Mouse (Mus musculus) heart, adult 2 months (tissue): ENCODE measurements around the gene Emp1. TPM values are rescaled to one million over a fixed set of nuclear protein-coding genes. Genes with fewer than 3 reads are reported as not detected.

Experiments
- DNase-seq, 2 experiments: peaks; one replicate each; pipeline ENCODE4 v3.0.0; 2021
- H3K27ac ChIP-seq: fragments of 200-600 bp; 2 replicates; pipeline ENCODE4 v1.8.1; 2022
- H3K27me3 ChIP-seq: fragments of 200-500 bp; 2 replicates; pipeline ENCODE4 v1.6.1; 2012; ENCODE audit warnings: mild to moderate bottlenecking, low read length, inconsistent platforms, mixed read lengths; ENCODE audit not compliant: control insufficient read depth, insufficient read depth
- H3K36me3 ChIP-seq: fragments of 200-500 bp; 2 replicates; pipeline ENCODE4 v1.6.1; 2012; ENCODE audit warnings: low read length, inconsistent platforms; ENCODE audit not compliant: control insufficient read depth, insufficient read depth
- H3K4me1 ChIP-seq: fragments of 200-500 bp; 2 replicates; pipeline ENCODE4 v1.6.1; 2011; ENCODE audit warnings: low read length; ENCODE audit not compliant: control insufficient read depth, insufficient read depth
- H3K4me3 ChIP-seq: fragments of 200-600 bp; 2 replicates; pipeline ENCODE4 v1.8.1; 2022
- H3K79me2 ChIP-seq: fragments of 200-500 bp; replicated peaks from 2 replicates; pipeline ENCODE4 v1.6.1; 2012; ENCODE audit warnings: mild to moderate bottlenecking, inconsistent platforms, low read length, moderate library complexity, mixed read lengths; ENCODE audit not compliant: control insufficient read depth, insufficient read depth
- H3K9ac ChIP-seq: fragments of 200-500 bp; 2 replicates; pipeline ENCODE4 v1.6.1; 2012; ENCODE audit warnings: low read depth, mild to moderate bottlenecking, control low read depth, inconsistent platforms, low read length, mixed read lengths
- CTCF ChIP-seq: fragments of 200-600 bp; IDR thresholded peaks from 2 replicates; pipeline ENCODE4 v1.8.1; 2022; ENCODE audit warnings: antibody characterized with exemption, mild to moderate bottlenecking, moderate library complexity
- EP300 ChIP-seq: fragments of 200-500 bp; IDR thresholded peaks from 2 replicates; pipeline ENCODE4 v1.6.1; 2011; ENCODE audit warnings: low read depth, low read length, control low read depth; ENCODE audit not compliant: insufficient read depth
- POLR2A ChIP-seq: fragments of 200-500 bp; IDR thresholded peaks from 2 replicates; pipeline ENCODE4 v1.6.1; 2011; ENCODE audit warnings: mild to moderate bottlenecking, low read depth, low read length, control low read depth; ENCODE audit not compliant: insufficient read depth
- WGBS: fragments of 180-500 bp; shearing (Covaris S2); methylation state at CpG from one replicate; pipeline ENCODE4 v1.1.7; 2018; 5-methylcytosine and 5-hydroxymethylcytosine counted together
- intact Hi-C: fragments of 180-260 bp; cut with DNase I; formaldehyde crosslinking; loops from one replicate; pipeline ENCODE4 v1.15.1; 2025
- long read RNA-seq: library from polyadenylated mRNA; stranded (forward); transcript quantifications from one replicate; pipeline ENCODE4 v2.0.0, GENCODE M21; 2021
- polyA plus RNA-seq: library from polyadenylated mRNA; depleted of rRNA; stranded (reverse); fragments of >200 nt; gene quantifications from 2 replicates; pipeline ENCODE4 v1.2.3, GENCODE M21; 2012; rRNA removed
- total RNA-seq, 2 experiments: library from RNA; stranded (reverse); gene quantifications; 2 replicates each; pipeline ENCODE4 v1.2.3; 2021

The Emp1 gene
- total RNA-seq (10 to 100 TPM; 33.5 to 49.0 TPM), polyA plus RNA-seq (52.4 and 125 TPM in 2 replicates)
- long read RNA-seq, partial matches to known transcripts, result 7 of 10 reads
- long read RNA-seq, other reads (novel, unspliced or antisense), result 0 of 10 reads

DNA sequence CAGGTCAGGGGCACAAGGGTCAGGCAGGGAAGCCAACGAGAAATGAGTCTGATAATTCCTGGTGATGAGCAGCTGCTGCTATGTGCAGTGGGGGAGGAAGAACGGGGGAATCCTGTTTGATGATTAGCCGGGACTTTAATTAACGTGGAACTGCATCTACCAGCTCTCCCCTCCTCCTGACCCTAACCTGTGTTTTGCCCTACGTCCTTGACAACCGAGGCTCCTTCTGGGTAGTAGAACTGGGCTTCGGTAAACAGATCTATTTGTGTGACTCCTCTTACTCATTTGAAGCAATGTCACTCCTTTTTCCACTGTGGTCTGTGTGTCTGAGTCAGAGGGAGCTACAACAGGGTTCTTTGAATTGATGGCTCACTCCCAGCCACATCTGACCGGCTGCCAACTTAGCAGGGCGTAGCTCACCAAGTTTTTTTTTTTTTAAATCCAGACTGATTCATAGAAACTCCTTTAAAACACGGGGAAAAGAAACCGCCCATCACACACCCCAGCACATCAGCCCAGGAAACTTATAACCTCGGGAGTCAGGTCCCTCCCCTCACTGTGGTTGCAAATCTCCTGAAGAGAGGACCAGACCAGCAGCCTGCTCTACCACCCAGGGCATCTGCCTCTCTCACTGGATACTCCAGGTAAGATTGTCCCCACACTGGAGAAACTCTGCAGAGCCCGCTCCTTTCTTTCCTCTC, at the start of gene Emp1:
TSS of gene Emp1 (plus strand) at position 87 of the 701 bp plus-strand sequence.
- H3K4me1 ChIP-seq, result peaks cover 5% of the 10 kb centered on the region
- peak; percentile 86 to 88 for DNase-seq
- intact Hi-C loops, result loop anchor here (2.0 to 10.0 kb wide), 2 partner anchors 48 to 378 kb away; partner anchors contain the start of gene Apold1

DNA sequence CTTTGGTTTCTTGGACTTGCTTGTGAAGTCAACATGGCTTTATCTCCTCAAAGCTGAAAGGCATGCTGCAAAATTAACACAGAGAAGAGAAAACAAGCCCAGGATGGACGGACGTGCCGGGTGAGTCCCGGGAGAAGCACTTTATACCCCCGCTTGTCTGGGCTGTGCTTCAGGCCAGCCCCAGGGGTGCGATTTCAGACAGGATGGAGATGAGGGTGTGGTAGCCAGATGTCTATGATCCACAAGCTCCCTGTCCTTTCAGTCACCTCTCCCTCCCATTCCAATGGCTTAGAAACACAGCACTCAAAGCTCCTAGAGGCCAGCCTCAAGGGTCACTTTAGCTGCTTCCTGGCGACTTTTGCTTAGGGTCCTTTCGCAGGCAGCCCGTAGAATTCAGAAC, 48.4 kb upstream of the Emp1 start:
- TF ChIP-seq CTCF (no peak), EP300 (no peak), POLR2A (no peak)
- H3K36me3 ChIP-seq, result no peaks in the 10 kb centered on the region
- peak; percentile 49 to 67 for DNase-seq
- peaks cover 5% of the 10 kb centered on the region for H3K4me1 ChIP-seq
- H3K27me3 ChIP-seq, result no peaks in the 10 kb centered on the region
- H3K79me2 ChIP-seq, result no peaks in the 10 kb centered on the region
- peak overlapping the region; percentile 9; the same call in 1 of the 2 replicates for H3K27ac ChIP-seq
- 33% methylated on average over 9 of the region's 9 CpGs for WGBS
- intact Hi-C loops, result loop anchor here (2.0 kb wide), 1 partner anchor 49 kb away; the partner anchor contains the start of gene Emp1
- no peak overlapping the region for H3K4me3 ChIP-seq
- no peak overlapping the region for H3K9ac ChIP-seq

More for the DNA sequence above, at the start of gene Emp1:
- Histone ChIP-seq H3K27me3 (no peaks in the 10 kb centered on the region), H3K79me2 (no peaks in the 10 kb centered on the region), H3K4me3 (peak within 1 kb of the TSS; percentile 62), H3K36me3 (peaks cover 8% of the 10 kb centered on the region), H3K27ac (peak within 1 kb of the TSS; percentile 84), H3K9ac (peak within 1 kb of the TSS; percentile 69)
- 10% methylated on average over 13 of the region's 13 CpGs for WGBS
- TF ChIP-seq EP300 (peak; percentile 40), POLR2A (peak; percentile 78), CTCF (no peak)

DNA sequence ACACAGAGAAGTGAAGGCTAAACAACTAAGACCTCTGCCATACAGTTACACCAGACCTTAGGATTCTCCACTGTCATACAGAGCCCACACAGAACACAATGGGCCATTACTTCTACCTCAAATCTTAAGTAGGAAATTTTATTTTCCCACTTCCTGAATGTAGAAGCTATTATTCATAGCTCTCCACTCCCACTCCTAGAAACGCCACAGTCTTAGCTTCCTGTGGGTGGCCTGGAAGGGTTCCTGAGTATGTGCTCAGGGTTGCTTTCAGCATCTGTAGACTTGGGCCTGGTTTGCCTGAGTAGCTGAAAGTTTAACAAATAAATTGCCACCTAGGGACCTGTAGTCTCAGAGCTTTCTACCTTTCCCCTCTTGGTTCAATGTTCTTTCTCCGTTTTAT, 46.2 kb upstream of the Emp1 start:
- H3K9ac ChIP-seq, result no peak overlapping the region
- DNase-seq, result no peak
- no peaks in the 10 kb centered on the region for H3K36me3 ChIP-seq
- no peak overlapping the region for H3K27ac ChIP-seq
- no peaks in the 10 kb centered on the region for H3K79me2 ChIP-seq
- peaks cover 5% of the 10 kb centered on the region for H3K4me1 ChIP-seq
- no peak overlapping the region for H3K4me3 ChIP-seq
- no peaks in the 10 kb centered on the region for H3K27me3 ChIP-seq
- TF ChIP-seq EP300, result no peak
- no peak for TF ChIP-seq POLR2A
- no peak for TF ChIP-seq CTCF
- WGBS, result 54% methylated on average over 2 of the region's 2 CpGs
- intact Hi-C loops, result no loop called here

DNA sequence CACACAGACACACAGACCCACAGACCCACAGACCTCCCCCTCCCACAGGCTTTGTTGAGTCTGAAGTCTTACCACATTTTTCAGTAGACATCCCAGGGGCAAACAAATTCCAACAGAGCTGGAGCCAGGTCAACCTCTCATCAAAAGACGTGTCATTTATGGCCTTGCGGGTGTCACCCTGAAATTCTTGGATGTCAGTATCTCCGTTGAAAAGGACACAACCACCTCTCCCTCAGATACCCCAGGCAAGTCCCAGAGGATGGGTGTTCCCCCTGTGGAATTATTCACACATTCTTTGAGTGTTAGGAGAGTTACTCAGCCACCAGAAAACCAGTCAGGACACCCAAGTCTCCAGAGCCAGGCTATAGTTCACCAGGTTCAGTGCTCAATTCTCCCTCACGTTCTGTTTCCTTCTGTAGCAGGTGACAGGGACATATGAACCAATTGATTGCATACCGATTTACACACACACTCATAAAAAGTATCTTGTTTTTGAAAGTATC, 42.9 kb upstream of the Emp1 start:
- H3K4me3 ChIP-seq, result no peak overlapping the region
- intact Hi-C loops, result no loop called here
- no peaks in the 10 kb centered on the region for H3K79me2 ChIP-seq
- H3K27me3 ChIP-seq, result no peaks in the 10 kb centered on the region
- H3K9ac ChIP-seq, result no peak overlapping the region
- 72% methylated on average over 5 of the region's 5 CpGs for WGBS
- no peak for DNase-seq
- H3K27ac ChIP-seq, result no peak overlapping the region
- no peaks in the 10 kb centered on the region for H3K36me3 ChIP-seq
- peaks cover 7% of the 10 kb centered on the region for H3K4me1 ChIP-seq
- TF ChIP-seq CTCF, result no peak
- TF ChIP-seq EP300, result no peak
- TF ChIP-seq POLR2A, result no peak

DNA sequence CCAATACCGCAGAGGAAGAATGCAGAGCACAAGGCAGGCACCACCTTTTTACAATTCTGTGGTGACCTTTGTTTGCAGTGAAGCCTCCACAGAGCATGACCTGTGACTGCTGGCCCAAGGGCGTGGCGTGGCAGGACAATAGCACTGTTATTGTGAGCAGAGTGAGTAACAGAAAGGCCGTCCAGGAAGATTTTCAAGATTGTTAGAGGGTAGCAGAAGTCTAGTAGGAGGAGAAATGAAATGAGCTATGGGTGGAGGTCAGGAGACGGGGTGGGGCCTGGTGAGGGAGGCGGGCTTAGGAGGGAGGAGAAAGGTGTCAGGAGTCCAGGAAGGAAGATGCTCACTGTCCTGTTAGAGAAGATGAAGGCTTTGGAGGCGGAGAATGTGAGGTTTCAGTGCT, 39.6 kb upstream of the Emp1 start:
- 65% methylated on average over 7 of the region's 7 CpGs for WGBS
- H3K36me3 ChIP-seq, result no peaks in the 10 kb centered on the region
- no peak overlapping the region for H3K9ac ChIP-seq
- no peak for TF ChIP-seq CTCF
- no peak for TF ChIP-seq POLR2A
- no peak for TF ChIP-seq EP300
- H3K4me3 ChIP-seq, result no peak overlapping the region
- intact Hi-C loops, result loop anchor here (2.0 kb wide), 1 partner anchor 70 kb away; no protein-coding TSS in a partner anchor
- no peaks in the 10 kb centered on the region for H3K27me3 ChIP-seq
- no peaks in the 10 kb centered on the region for H3K79me2 ChIP-seq
- peak overlapping the region; percentile 49 for H3K27ac ChIP-seq
- peaks cover 5% of the 10 kb centered on the region for H3K4me1 ChIP-seq
- DNase-seq, result peak; percentile 40 to 51
